In the genomic region with DNA sequence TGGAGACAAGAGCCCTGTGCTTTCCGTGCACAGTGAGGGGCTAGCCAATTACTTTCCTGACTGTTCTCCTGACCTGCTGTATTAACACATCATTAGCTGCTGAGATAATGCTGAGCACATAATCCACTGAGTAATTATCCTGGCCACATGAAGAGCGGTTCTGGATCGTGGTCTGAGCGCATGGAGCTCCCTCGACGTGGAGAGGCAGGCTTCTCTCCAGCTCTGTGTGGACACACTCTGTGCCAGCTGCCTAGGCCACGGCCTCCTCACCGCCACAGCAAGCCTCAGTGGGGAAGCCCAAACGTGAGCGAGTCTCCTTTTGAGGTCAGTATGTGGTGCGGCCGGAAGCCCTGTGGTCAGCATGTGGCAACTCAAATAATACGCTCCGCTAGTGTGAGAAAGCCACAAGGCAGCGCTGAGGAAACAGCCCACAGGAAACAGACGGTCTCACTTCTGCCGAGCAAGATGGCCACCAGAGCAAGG, we compare ENCODE assay signal across 9 mouse cellular contexts.
A peak's percentile ranks its signal among the peaks of the same experiment; 100 is the strongest.
DNase-seq lines count a peak whose midpoint lies in the region; ATAC-seq and TF ChIP-seq lines count a peak whose summit lies in the region.
"Had no signal": no experiment of that assay in that cellular context is flagged by ENCODE, and none has a peak within 500 bp of the region (broad histone marks: within the 10 kb centered on the region; RNA-seq: fewer than 3 reads in every experiment).

No protein-coding gene starts in this region.

- H3K36me3 ChIP-seq in liver, embryonic 12.5 days: no peaks in the 10 kb centered on the region
- no peaks in the 10 kb centered on the region for H3K36me3 ChIP-seq in heart, embryonic 12.5 days
- H3K36me3 ChIP-seq: G1E had no signal

- peak; percentile 95 for ATAC-seq in common myeloid progenitor, adult 5-6 weeks (replicated peaks; ENCODE audit: low read depth, poor library complexity, severe bottlenecking)
- ATAC-seq in liver, embryonic 12.5 days: peak; percentile 46; the same call in 1 of the 2 replicates
- ATAC-seq in heart, embryonic 12.5 days (ENCODE audit: insufficient number of reproducible peaks, low FRiP score): no peak; the same call in 1 of the 2 replicates

- H3K4me2 ChIP-seq in liver, embryonic 12.5 days: no peak overlapping the region
- no peak overlapping the region for H3K4me2 ChIP-seq in heart, embryonic 12.5 days

- H3K27me3 ChIP-seq in liver, embryonic 12.5 days (replicated peaks): peaks cover 63% of the 10 kb centered on the region
- no peaks in the 10 kb centered on the region for H3K27me3 ChIP-seq in heart, embryonic 12.5 days (replicated peaks)

- no peaks in the 10 kb centered on the region for H3K4me1 ChIP-seq in liver, embryonic 12.5 days
- H3K4me1 ChIP-seq in heart, embryonic 12.5 days (replicated peaks): no peaks in the 10 kb centered on the region

- intact Hi-C loops in gastrocnemius, adult 2 months (cut with DNase I): no loop called here

- peak overlapping the region; percentile 13; the same call in 1 of the 2 replicates for H3K27ac ChIP-seq in gastrocnemius, adult 2 months
- H3K27ac ChIP-seq in liver, embryonic 12.5 days: no peak overlapping the region
- H3K27ac ChIP-seq in heart, embryonic 12.5 days (ENCODE audit: poor library complexity, severe bottlenecking): no peak overlapping the region

- H3K4me3 ChIP-seq in gastrocnemius, adult 2 months: no peak overlapping the region
- H3K4me3 ChIP-seq in liver, embryonic 12.5 days: no peak overlapping the region
- H3K4me3 ChIP-seq in heart, embryonic 12.5 days: no peak overlapping the region

- no peak for TF ChIP-seq CTCF in gastrocnemius, adult 2 months (IDR thresholded peaks at IDR 0.05)

- no peaks in the 10 kb centered on the region for H3K9me3 ChIP-seq in liver, embryonic 12.5 days (replicated peaks)
- no peaks in the 10 kb centered on the region for H3K9me3 ChIP-seq in heart, embryonic 12.5 days (replicated peaks)
- H3K9me3 ChIP-seq: G1E had no signal

- H3K9ac ChIP-seq in liver, embryonic 12.5 days: no peak overlapping the region
- H3K9ac ChIP-seq in heart, embryonic 12.5 days: no peak overlapping the region

- WGBS in liver, embryonic 12.5 days (ENCODE audit: insufficient replicate concordance): 20% methylated on average over 17 of the region's 17 CpGs
- WGBS in heart, embryonic 12.5 days: 64% methylated on average over 17 of the region's 17 CpGs

- no peak for DNase-seq in gastrocnemius, adult 2 months
- DNase-seq in gastrocnemius, postnatal 25 days: no peak
- peak; percentile 12 to 53 for DNase-seq in spleen, postnatal 10 days (ENCODE audit: low spot score in 2 of 2)
- DNase-seq in MN1 (ENCODE audit: low spot score): no peak
- DNase-seq in adrenal gland, adult 8-10 months: no peak

Comparison
In these comparisons a context has a peak if more than half of its experiments do, and no peak if none do; other contexts are left out.
1. DNase-seq: peak in spleen, postnatal 10 days (2 of 2); none in gastrocnemius, adult 2 months (single experiment), gastrocnemius, postnatal 25 days (single experiment), MN1 (single experiment) and adrenal gland, adult 8-10 months (single experiment).